Mouse (Mus musculus) MEL (cell line): ENCODE measurements around the gene Sigmar1.

Experiments
- CTCF ChIP-seq, 3 experiments: IDR thresholded peaks in 2 of 3; conservative IDR thresholded peaks in 1 of 3; 2 replicates each; pipeline ENCODE4 v1.5.1; 2011 to 2012; ENCODE audit warnings: low read length in 3 of 3, low read depth in 2 of 3, mild to moderate bottlenecking in 2 of 3, improper control_type of control experiment in 1 of 3, inconsistent platforms in 1 of 3, mixed read lengths in 1 of 3, moderate library complexity in 1 of 3; ENCODE audit not compliant: control insufficient read depth in 1 of 3, insufficient read depth in 1 of 3, poor library complexity in 1 of 3, severe bottlenecking in 1 of 3
- GATA1 ChIP-seq: IDR thresholded peaks from 2 replicates; pipeline ENCODE4 v1.6.1; 2011; ENCODE audit warnings: low read depth, low read length, improper control_type of control experiment
- HCFC1 ChIP-seq: IDR thresholded peaks from 2 replicates; pipeline ENCODE4 v1.6.1; 2012; ENCODE audit warnings: low read depth, mild to moderate bottlenecking, inconsistent platforms, low read length, improper control_type of control experiment, moderate library complexity
- JUND ChIP-seq: IDR thresholded peaks from 2 replicates; pipeline ENCODE4 v1.6.1; 2011; ENCODE audit warnings: low read depth, mild to moderate bottlenecking, improper control_type of control experiment, low read length
- POLR2A ChIP-seq, 2 experiments: IDR thresholded peaks; 2 replicates each; pipeline ENCODE4 v1.6.1; 2011 to 2012; ENCODE audit warnings: low read length in 2 of 2, mild to moderate bottlenecking in 2 of 2, control low read depth in 1 of 2, improper control_type of control experiment in 1 of 2, low read depth in 1 of 2, moderate library complexity in 1 of 2; ENCODE audit not compliant: control insufficient read depth in 1 of 2, insufficient read depth in 1 of 2, poor library complexity in 1 of 2
- RAD21 ChIP-seq: IDR thresholded peaks from 2 replicates; pipeline ENCODE4 v1.6.1; 2011; ENCODE audit warnings: mild to moderate bottlenecking, low read depth, low read length, improper control_type of control experiment
- SIN3A ChIP-seq: IDR thresholded peaks from 2 replicates; pipeline ENCODE4 v1.6.1; 2012; ENCODE audit warnings: low read length, improper control_type of control experiment, inconsistent platforms
- TBP ChIP-seq: IDR thresholded peaks from 2 replicates; pipeline ENCODE4 v1.8.0; 2011; ENCODE audit warnings: low read depth, low read length, improper control_type of control experiment
- TCF12 ChIP-seq: IDR thresholded peaks from 2 replicates; pipeline ENCODE4 v1.6.1; 2014; ENCODE audit warnings: low read depth, mild to moderate bottlenecking, inconsistent platforms, low read length, improper control_type of control experiment, moderate library complexity

- TF ChIP-seq HCFC1, result no peak
- TF ChIP-seq TBP, result no peak
- no peak for TF ChIP-seq JUND
- no peak for TF ChIP-seq GATA1
- no peak for TF ChIP-seq CTCF (IDR thresholded peaks at IDR 0.05 in 2 of 3, conservative IDR thresholded peaks at IDR 0.05 in 1 of 3; ENCODE audit: control insufficient read depth in 1 of 3, insufficient read depth in 1 of 3, low read depth in 2 of 3, low read length in 3 of 3, poor library complexity in 1 of 3, severe bottlenecking in 1 of 3)
- no peak for TF ChIP-seq POLR2A (IDR thresholded peaks at IDR 0.05; ENCODE audit: control insufficient read depth in 1 of 2, insufficient read depth in 1 of 2, low read depth in 1 of 2, low read length in 2 of 2, poor library complexity in 1 of 2)
- TF ChIP-seq SIN3A, result no peak
- TF ChIP-seq RAD21, result no peak
- TF ChIP-seq TCF12, result no peak
Measured at GRCm38 (mm10) chr4:41726826-41727621, 28.9 kb downstream of the Sigmar1 start.
